Mouse (Mus musculus): ENCODE measurements around the gene Psmb11.

DNA sequence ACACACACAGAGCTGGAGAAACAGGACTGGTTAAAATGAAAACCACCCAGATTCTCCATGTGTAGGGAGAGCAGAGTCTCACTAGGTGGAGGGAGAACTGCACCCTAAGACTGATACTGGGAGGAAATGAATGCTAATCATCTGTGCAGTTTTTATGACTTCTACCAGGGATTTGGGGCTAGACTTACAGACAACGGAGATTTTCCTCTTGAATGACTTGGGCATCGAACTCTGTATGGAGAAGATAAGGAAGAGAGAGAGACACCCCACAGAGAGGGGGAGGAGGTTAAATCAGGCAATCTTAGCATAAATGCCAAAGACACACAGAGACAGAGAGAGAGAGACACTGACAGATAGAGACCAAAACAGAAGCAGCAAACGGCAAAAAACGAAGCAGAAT lies 26.7 kb downstream of the Psmb11 start:
- no peak for TF ChIP-seq CTCF (IDR thresholded peaks at IDR 0.05; ENCODE audit: insufficient read depth, low read depth, low read length)
- TF ChIP-seq POLR2A (IDR thresholded peaks at IDR 0.05; ENCODE audit: insufficient read depth, low read depth, low read length) = no peak
